Mouse (Mus musculus) intestine, embryonic 14.5 days (tissue): Measurements from ENCODE around the gene Anapc13. TPM values are rescaled to one million over a fixed set of nuclear protein-coding genes. Genes with fewer than 3 reads are reported as not detected.
A peak's percentile ranks its signal among the peaks of the same experiment; 100 is the strongest.

Experiments
- ATAC-seq: fragments of 200-750 bp; cut with Nextera tagmentation; replicated peaks from 2 replicates; pipeline ENCODE4 v1.8.0; 2017; ENCODE audit warnings: low read depth, moderate number of reproducible peaks, moderate TSS enrichment, moderate library complexity; ENCODE audit not compliant: low FRiP score, low TSS enrichment
- DNase-seq: peaks from one replicate; pipeline ENCODE4 v3.0.0-alpha.2; 2018; ENCODE audit warnings: low spot score
- H3K27ac ChIP-seq: fragments of 300-500 bp; sonication (generic); 2 replicates; pipeline ENCODE4 v1.5.1; 2014; ENCODE audit warnings: low read depth, mild to moderate bottlenecking, control low read depth
- H3K27me3 ChIP-seq: fragments of 300-500 bp; sonication (generic); replicated peaks from 2 replicates; pipeline ENCODE4 v1.6.1; 2014; ENCODE audit warnings: low read length, control low read depth; ENCODE audit not compliant: control insufficient read depth, insufficient read depth
- H3K36me3 ChIP-seq: fragments of 300-500 bp; sonication (generic); 2 replicates; pipeline ENCODE4 v1.6.1; 2014; ENCODE audit warnings: low read length, control low read depth; ENCODE audit not compliant: control insufficient read depth, insufficient read depth
- H3K4me1 ChIP-seq: fragments of 300-500 bp; sonication (generic); replicated peaks from 2 replicates; pipeline ENCODE4 v1.6.1; 2014; ENCODE audit warnings: low read length, control low read depth, mixed read lengths; ENCODE audit not compliant: control insufficient read depth, insufficient read depth
- H3K4me2 ChIP-seq: fragments of 300-500 bp; sonication (generic); 2 replicates; pipeline ENCODE4 v1.6.1; 2014; ENCODE audit warnings: low read length
- H3K4me3 ChIP-seq: fragments of 300-500 bp; sonication (generic); 2 replicates; pipeline ENCODE4 v1.5.1; 2014; ENCODE audit warnings: low read depth, low read length, control low read depth, mixed read lengths
- H3K9ac ChIP-seq: fragments of 300-500 bp; sonication (generic); 2 replicates; pipeline ENCODE4 v1.6.1; 2014; ENCODE audit warnings: mild to moderate bottlenecking, low read length
- H3K9me3 ChIP-seq: fragments of 300-500 bp; sonication (generic); 2 replicates; pipeline ENCODE4 v1.6.1; 2016; ENCODE audit warnings: low read length, control low read depth; ENCODE audit not compliant: control insufficient read depth
- WGBS: fragments of 180-500 bp; shearing (Covaris S2); extraction: QIAGEN DNeasy Blood & Tissue Kit; methylation state at CpG from one replicate; pipeline ENCODE4 v1.1.7; 2014; 5-methylcytosine and 5-hydroxymethylcytosine counted together
- polyA plus RNA-seq: library from polyadenylated mRNA; unstranded; fragments of >200 nt; fragmentation: Nextera tagmentation; extraction: Ambion mirVana; gene quantifications from 2 replicates; pipeline ENCODE4 v1.2.1, GENCODE M21; 2014

The Anapc13 gene
- polyA plus RNA-seq, 1 experiment from 2014 or later: 216 TPM

- Histone ChIP-seq H3K27me3 (no peaks in the 10 kb centered on the region), H3K4me1 (peaks cover 12% of the 10 kb centered on the region; the same call in 1 of the 2 replicates), H3K4me3 (peak overlapping the region; percentile 71), H3K4me2 (peak overlapping the region; percentile 81), H3K36me3 (no peaks in the 10 kb centered on the region), H3K27ac (peak overlapping the region; percentile 94), H3K9ac (peak overlapping the region; percentile 95), H3K9me3 (no peaks in the 10 kb centered on the region)
- WGBS: under 1% methylated on average over 27 of the region's 27 CpGs
- no peak for DNase-seq
- ATAC-seq: peak; percentile 68; the same call in 1 of the 2 replicates
These were observed 604 bp upstream of the Anapc13 start for GRCm38 (mm10) chr9:102625401-102625982.

DNA sequence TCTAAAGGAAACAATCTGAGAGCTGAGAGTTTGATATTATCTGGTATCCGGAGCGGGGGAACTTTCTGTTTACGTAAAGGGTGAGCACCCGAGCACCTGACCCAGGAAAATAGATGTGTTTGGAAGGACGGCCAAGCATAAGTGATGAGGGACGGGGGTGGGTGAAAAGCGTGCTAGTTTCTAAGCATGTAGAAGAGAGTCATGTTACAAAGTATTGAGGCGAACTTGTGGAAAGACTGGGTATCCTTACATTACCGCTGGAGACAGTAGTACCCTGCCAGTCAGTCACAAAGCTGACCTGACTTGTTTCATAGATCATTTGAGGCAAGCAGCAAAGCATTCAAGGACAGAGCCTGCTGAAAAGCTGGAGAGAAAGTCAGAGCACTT is 736 bp downstream of the Anapc13 start:
- no peaks in the 10 kb centered on the region for H3K9me3 ChIP-seq
- no peak for DNase-seq
- peak overlapping the region; percentile 95 for H3K9ac ChIP-seq
- 0 out of 2 replicates have a peak, but pooled peaks cover 7% of the 10 kb centered on the region for H3K36me3 ChIP-seq
- no peaks in the 10 kb centered on the region for H3K27me3 ChIP-seq
- peaks cover 14% of the 10 kb centered on the region; the same call in 1 of the 2 replicates for H3K4me1 ChIP-seq
- WGBS: under 1% methylated on average over 9 of the region's 9 CpGs
- no peak for ATAC-seq
- peak overlapping the region; percentile 94 for H3K27ac ChIP-seq
- H3K4me3 ChIP-seq: peak overlapping the region; percentile 71
- peak overlapping the region; percentile 81 for H3K4me2 ChIP-seq

GRCm38 (mm10) chr9:102627442-102627841 is 1.3 kb downstream of the Anapc13 start:
- ATAC-seq (no peak), DNase-seq (no peak)
- H3K9ac ChIP-seq: peak overlapping the region; percentile 95
- H3K27ac ChIP-seq: peak overlapping the region; percentile 94
- no peaks in the 10 kb centered on the region for H3K27me3 ChIP-seq
- 0 out of 2 replicates have a peak, but pooled peaks cover 7% of the 10 kb centered on the region for H3K36me3 ChIP-seq
- WGBS: 73% methylated on average over 7 of the region's 7 CpGs
- peak overlapping the region; percentile 81 for H3K4me2 ChIP-seq
- peak overlapping the region; percentile 71 for H3K4me3 ChIP-seq
- H3K4me1 ChIP-seq: peaks cover 17% of the 10 kb centered on the region; the same call in 1 of the 2 replicates
- no peaks in the 10 kb centered on the region for H3K9me3 ChIP-seq

DNA sequence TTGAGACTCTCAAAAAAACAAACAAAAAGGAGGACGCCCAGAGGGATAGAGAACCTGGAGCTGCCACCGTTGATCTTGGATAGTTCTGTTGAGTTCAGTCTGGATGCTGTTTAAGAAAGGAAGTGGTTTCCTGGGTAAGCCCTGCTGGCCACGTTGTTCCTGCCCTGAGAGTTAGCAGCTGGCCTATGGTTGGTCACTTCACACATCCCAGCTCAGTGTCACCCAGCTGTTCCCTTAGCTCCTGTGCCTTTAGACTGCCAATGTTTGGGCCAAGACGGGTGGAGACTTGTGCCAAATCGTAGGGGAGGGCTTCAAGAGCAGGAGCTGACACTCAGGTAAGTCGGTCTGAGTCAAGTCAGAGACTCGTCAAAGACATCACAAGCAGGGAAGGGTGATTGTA is 3.0 kb downstream of the Anapc13 start:
- H3K27me3 ChIP-seq: no peaks in the 10 kb centered on the region
- WGBS: 59% methylated on average over 7 of the region's 7 CpGs
- DNase-seq (no peak), ATAC-seq (no peak)
- H3K9me3 ChIP-seq: no peaks in the 10 kb centered on the region
- no peak overlapping the region for H3K27ac ChIP-seq
- H3K9ac ChIP-seq: no peak overlapping the region
- H3K4me3 ChIP-seq: no peak overlapping the region
- peaks cover 17% of the 10 kb centered on the region; the same call in 1 of the 2 replicates for H3K4me1 ChIP-seq
- H3K36me3 ChIP-seq: peaks cover 11% of the 10 kb centered on the region; the same call in 1 of the 2 replicates
- H3K4me2 ChIP-seq: no peak overlapping the region

GRCm38 (mm10) chr9:102631589-102632147 is 5.6 kb downstream of the Anapc13 start:
- Histone ChIP-seq H3K4me3 (no peak overlapping the region), H3K36me3 (peaks cover 17% of the 10 kb centered on the region; the same call in 1 of the 2 replicates), H3K9ac (no peak overlapping the region), H3K4me2 (no peak overlapping the region), H3K27ac (no peak overlapping the region), H3K4me1 (peaks cover 14% of the 10 kb centered on the region; the same call in 1 of the 2 replicates), H3K27me3 (no peaks in the 10 kb centered on the region), H3K9me3 (no peaks in the 10 kb centered on the region)
- WGBS: 60% methylated on average over 2 of the region's 2 CpGs
- DNase-seq: no peak
- no peak for ATAC-seq

DNA sequence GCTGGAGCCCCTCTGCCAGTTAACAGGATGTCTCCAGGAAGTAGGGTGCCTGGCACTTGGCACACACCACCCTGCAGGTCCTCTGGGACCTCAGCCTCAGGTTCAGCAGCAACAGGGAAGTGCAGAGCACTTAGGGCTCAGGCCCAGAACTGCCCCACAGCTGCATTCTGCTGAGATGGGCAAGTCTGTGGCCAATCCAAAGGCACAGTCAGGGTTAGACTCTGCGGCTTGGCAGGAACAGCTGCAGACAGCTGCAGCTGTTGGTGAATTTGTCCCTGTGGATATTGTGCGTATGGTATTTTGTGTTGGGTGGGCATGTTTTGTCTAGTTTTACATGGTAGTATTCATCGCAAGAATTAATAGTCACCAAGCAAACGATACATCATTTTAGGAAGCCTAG is 6.1 kb downstream of the Anapc13 start:
- peaks cover 17% of the 10 kb centered on the region; the same call in 1 of the 2 replicates for H3K36me3 ChIP-seq

GRCm38 (mm10) chr9:102632923-102633537 is 6.9 kb downstream of the Anapc13 start:
- Histone ChIP-seq H3K4me3 (no peak overlapping the region), H3K27me3 (no peaks in the 10 kb centered on the region), H3K4me1 (0 out of 2 replicates have a peak, but pooled peaks cover 7% of the 10 kb centered on the region), H3K4me2 (no peak overlapping the region), H3K36me3 (peaks cover 17% of the 10 kb centered on the region; the same call in 1 of the 2 replicates), H3K27ac (no peak overlapping the region), H3K9me3 (no peaks in the 10 kb centered on the region), H3K9ac (no peak overlapping the region)
- no peak for DNase-seq
- 75% methylated on average over 1 of the region's 1 CpGs for WGBS
- ATAC-seq: no peak

More for the DNA sequence above, 6.1 kb downstream of the Anapc13 start:
- DNase-seq: no peak
- H3K27me3 ChIP-seq: no peaks in the 10 kb centered on the region
- WGBS: 72% methylated on average over 4 of the region's 4 CpGs
- ATAC-seq: no peak
- no peak overlapping the region for H3K4me2 ChIP-seq
- H3K4me1 ChIP-seq: peaks cover 12% of the 10 kb centered on the region; the same call in 1 of the 2 replicates
- H3K9me3 ChIP-seq: no peaks in the 10 kb centered on the region
- no peak overlapping the region for H3K9ac ChIP-seq
- H3K4me3 ChIP-seq: no peak overlapping the region
- H3K27ac ChIP-seq: no peak overlapping the region

DNA sequence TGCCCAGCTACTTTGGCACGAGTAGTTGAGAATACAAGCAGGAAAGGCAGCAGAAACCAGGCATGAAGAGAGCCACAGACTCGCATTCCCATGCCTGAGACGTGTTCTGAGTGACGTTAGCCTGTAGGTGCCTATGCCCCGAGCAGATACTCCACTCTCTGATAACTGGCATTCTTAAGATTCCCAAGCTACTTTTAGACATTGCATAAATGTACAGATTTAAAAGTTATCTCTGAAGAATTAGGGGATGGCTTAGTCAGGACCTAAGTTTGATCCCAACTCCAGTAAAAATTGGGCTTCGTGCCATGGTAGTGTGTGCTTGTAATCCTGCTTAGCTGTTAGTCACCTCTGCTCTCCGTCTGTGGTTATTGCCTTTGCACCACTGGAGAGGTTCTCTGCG is 8.4 kb downstream of the Anapc13 start:
- H3K4me1 ChIP-seq: peaks cover 14% of the 10 kb centered on the region
- ATAC-seq: no peak
- peaks cover 17% of the 10 kb centered on the region; the same call in 1 of the 2 replicates for H3K36me3 ChIP-seq
- no peaks in the 10 kb centered on the region for H3K27me3 ChIP-seq
- H3K9ac ChIP-seq: no peak overlapping the region
- no peak for DNase-seq
- no peaks in the 10 kb centered on the region for H3K9me3 ChIP-seq
- no peak overlapping the region for H3K27ac ChIP-seq
- WGBS: 62% methylated on average over 8 of the region's 8 CpGs
- no peak overlapping the region for H3K4me3 ChIP-seq
- H3K4me2 ChIP-seq: no peak overlapping the region
